Mouse (Mus musculus) lung, embryonic 16.5 days (tissue): ENCODE measurements around the gene Gm10837. TPM values are rescaled to one million over a fixed set of nuclear protein-coding genes. Genes with fewer than 3 reads are reported as not detected.
"Not testable (repeated sequence)": the region's sequence is repeated elsewhere in the genome, so short reads cannot be mapped to it uniquely, and the experiment has no call there.

ENCODE experiments used
- ATAC-seq: fragments of 200-750 bp; cut with Nextera tagmentation; 2 replicates; pipeline ENCODE4 v1.8.0; 2017; ENCODE audit warnings: low read depth, mild to moderate bottlenecking, moderate library complexity
- H3K27ac ChIP-seq: fragments of 300-500 bp; sonication (generic); 2 replicates; pipeline ENCODE4 v1.5.1; 2014; ENCODE audit warnings: mild to moderate bottlenecking, control low read depth, low read length
- H3K27me3 ChIP-seq: fragments of 300-500 bp; sonication (generic); 2 replicates; pipeline ENCODE4 v1.6.1; 2014; ENCODE audit warnings: low read depth, low read length, mixed read lengths; ENCODE audit not compliant: control insufficient read depth, insufficient read depth
- H3K36me3 ChIP-seq: fragments of 300-500 bp; sonication (generic); 2 replicates; pipeline ENCODE4 v1.6.1; 2014; ENCODE audit warnings: low read length; ENCODE audit not compliant: control insufficient read depth, insufficient read depth
- H3K4me1 ChIP-seq: fragments of 300-500 bp; sonication (generic); replicated peaks from 2 replicates; pipeline ENCODE4 v1.6.1; 2014; ENCODE audit warnings: low read length, mixed read lengths; ENCODE audit not compliant: control insufficient read depth, insufficient read depth
- H3K4me2 ChIP-seq: fragments of 300-500 bp; sonication (generic); 2 replicates; pipeline ENCODE4 v1.6.1; 2014; ENCODE audit warnings: low read depth, low read length, control low read depth
- H3K4me3 ChIP-seq: fragments of 300-500 bp; sonication (generic); 2 replicates; pipeline ENCODE4 v1.5.1; 2014; ENCODE audit warnings: mild to moderate bottlenecking, low read length, control low read depth
- H3K9ac ChIP-seq: fragments of 300-500 bp; sonication (generic); 2 replicates; pipeline ENCODE4 v1.6.1; 2014; ENCODE audit warnings: low read length, control low read depth
- H3K9me3 ChIP-seq: fragments of 300-500 bp; sonication (generic); 2 replicates; pipeline ENCODE4 v1.6.1; 2016; ENCODE audit warnings: low read length; ENCODE audit not compliant: control insufficient read depth
- WGBS: fragments of 180-500 bp; shearing (Covaris S2); extraction: QIAGEN DNeasy Blood & Tissue Kit; methylation state at CpG from one replicate; pipeline ENCODE4 v1.1.7; 2014; 5-methylcytosine and 5-hydroxymethylcytosine counted together
- polyA plus RNA-seq: library from polyadenylated mRNA; unstranded; fragments of >200 nt; fragmentation: Nextera tagmentation; extraction: Ambion mirVana; gene quantifications from 2 replicates; pipeline ENCODE4 v1.2.1, GENCODE M21; 2015

Gm10837 gene
- polyA plus RNA-seq, 1 experiment from 2014 or later: not detected

GRCm38 (mm10) chr14:122454901-122455561 lies 35.4 kb upstream of the Gm10837 start:
- Histone ChIP-seq H3K4me1 (peaks cover 12% of the 10 kb centered on the region), H3K27ac (no peak overlapping the region), H3K27me3 (peaks cover 65% of the 10 kb centered on the region), H3K36me3 (no peaks in the 10 kb centered on the region), H3K4me2 (no peak overlapping the region), H3K9me3 (no peaks in the 10 kb centered on the region), H3K9ac (no peak overlapping the region), H3K4me3 (no peak overlapping the region)
- WGBS: 59% methylated on average over 10 of the region's 10 CpGs
- ATAC-seq: no peak

- H3K27ac ChIP-seq: no peak overlapping the region
- H3K4me1 ChIP-seq: peaks cover 7% of the 10 kb centered on the region
- no peak overlapping the region for H3K9ac ChIP-seq
- peaks cover 65% of the 10 kb centered on the region for H3K27me3 ChIP-seq
- no peak overlapping the region for H3K4me2 ChIP-seq
- ATAC-seq: no peak
- no peak overlapping the region for H3K4me3 ChIP-seq
- no peaks in the 10 kb centered on the region for H3K9me3 ChIP-seq
- no peaks in the 10 kb centered on the region for H3K36me3 ChIP-seq
- 78% methylated on average over 4 of the region's 4 CpGs for WGBS
Observed at GRCm38 (mm10) chr14:122455562-122455958, 34.8 kb upstream of the Gm10837 start.

GRCm38 (mm10) chr14:122459332-122459731 lies 31.1 kb upstream of the Gm10837 start:
- not testable (repeated sequence) for H3K36me3 ChIP-seq, ATAC-seq, H3K4me3 ChIP-seq, H3K9ac ChIP-seq, H3K9me3 ChIP-seq, H3K27ac ChIP-seq, H3K4me2 ChIP-seq
- H3K27me3 ChIP-seq: peaks cover 63% of the 10 kb centered on the region
- H3K4me1 ChIP-seq: peaks cover 11% of the 10 kb centered on the region
- WGBS: 86% methylated on average over 5 of the region's 12 CpGs

GRCm38 (mm10) chr14:122459776-122460175 lies 30.6 kb upstream of the Gm10837 start:
- Histone ChIP-seq H3K4me2 (no peak overlapping the region), H3K36me3 (no peaks in the 10 kb centered on the region), H3K27ac (no peak overlapping the region), H3K9ac (no peak overlapping the region), H3K27me3 (peaks cover 65% of the 10 kb centered on the region), H3K4me1 (peaks cover 15% of the 10 kb centered on the region), H3K4me3 (no peak overlapping the region), H3K9me3 (no peaks in the 10 kb centered on the region)
- ATAC-seq: no peak
- WGBS: 92% methylated on average over 1 of the region's 1 CpGs

DNA sequence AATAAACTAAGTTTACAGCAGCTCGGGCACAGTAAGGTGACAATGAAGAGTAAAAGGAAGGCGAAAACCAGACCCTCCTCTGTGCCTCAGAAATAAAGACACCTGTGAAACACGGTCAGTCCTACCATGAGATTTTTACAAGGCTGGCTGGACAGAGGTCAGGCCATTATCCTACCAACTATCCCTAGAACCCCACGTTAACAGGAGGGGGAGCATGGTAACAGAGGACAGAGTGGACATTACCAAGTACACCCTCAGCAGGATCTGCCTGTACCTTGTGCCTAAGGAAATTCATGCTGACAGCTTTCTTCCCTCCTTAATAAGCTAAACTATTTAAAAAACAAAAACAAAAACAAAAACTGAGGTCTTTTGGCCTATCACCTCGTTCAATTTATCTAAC lies 30.2 kb upstream of the Gm10837 start:
- Histone ChIP-seq H3K9ac (no peak overlapping the region), H3K4me1 (peaks cover 20% of the 10 kb centered on the region), H3K27me3 (peaks cover 67% of the 10 kb centered on the region), H3K4me2 (no peak overlapping the region), H3K36me3 (no peaks in the 10 kb centered on the region), H3K27ac (no peak overlapping the region), H3K9me3 (no peaks in the 10 kb centered on the region), H3K4me3 (no peak overlapping the region)
- no peak for ATAC-seq
- WGBS: 46% methylated on average over 5 of the region's 5 CpGs

DNA sequence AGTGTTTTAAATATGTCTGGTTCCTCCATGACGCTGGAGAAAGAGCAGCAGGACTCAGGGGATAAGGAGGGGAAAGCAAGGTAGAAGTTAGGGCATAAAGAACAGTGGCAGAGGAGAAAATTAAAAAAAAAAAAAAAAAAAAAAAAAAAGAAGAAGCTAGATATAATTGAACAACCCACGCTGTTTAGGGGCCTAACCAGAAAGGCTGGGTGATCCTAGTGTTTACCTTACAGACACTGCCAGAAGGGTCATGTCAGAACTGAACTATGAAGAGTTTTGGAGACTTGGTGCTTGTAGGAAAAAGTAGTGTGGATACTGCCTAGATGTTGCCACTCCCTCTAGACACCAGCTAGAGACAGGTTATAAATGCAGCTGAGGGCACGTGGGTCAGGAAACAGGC lies 28.9 kb upstream of the Gm10837 start:
- no peaks in the 10 kb centered on the region for H3K36me3 ChIP-seq
- H3K27ac ChIP-seq: no peak overlapping the region
- H3K4me2 ChIP-seq: no peak overlapping the region
- 41% methylated on average over 3 of the region's 3 CpGs for WGBS
- no peak for ATAC-seq
- H3K4me3 ChIP-seq: no peak overlapping the region
- H3K4me1 ChIP-seq: peaks cover 23% of the 10 kb centered on the region
- no peak overlapping the region for H3K9ac ChIP-seq
- H3K27me3 ChIP-seq: peaks cover 68% of the 10 kb centered on the region
- no peaks in the 10 kb centered on the region for H3K9me3 ChIP-seq

- Histone ChIP-seq H3K9me3 (no peaks in the 10 kb centered on the region), H3K4me2 (no peak overlapping the region), H3K27ac (no peak overlapping the region), H3K36me3 (no peaks in the 10 kb centered on the region), H3K4me1 (peaks cover 23% of the 10 kb centered on the region), H3K4me3 (no peak overlapping the region), H3K9ac (no peak overlapping the region), H3K27me3 (peaks cover 72% of the 10 kb centered on the region)
- WGBS: 26% methylated on average over 9 of the region's 9 CpGs
- no peak for ATAC-seq
Observed at GRCm38 (mm10) chr14:122461966-122462365, 28.4 kb upstream of the Gm10837 start.

GRCm38 (mm10) chr14:122462689-122463079 lies 27.7 kb upstream of the Gm10837 start:
- no peak overlapping the region for H3K4me2 ChIP-seq
- 18% methylated on average over 17 of the region's 17 CpGs for WGBS
- ATAC-seq: no peak
- no peaks in the 10 kb centered on the region for H3K9me3 ChIP-seq
- H3K4me1 ChIP-seq: peaks cover 23% of the 10 kb centered on the region
- peaks cover 79% of the 10 kb centered on the region for H3K27me3 ChIP-seq
- no peak overlapping the region for H3K4me3 ChIP-seq
- no peak overlapping the region for H3K27ac ChIP-seq
- no peaks in the 10 kb centered on the region for H3K36me3 ChIP-seq
- no peak overlapping the region for H3K9ac ChIP-seq

DNA sequence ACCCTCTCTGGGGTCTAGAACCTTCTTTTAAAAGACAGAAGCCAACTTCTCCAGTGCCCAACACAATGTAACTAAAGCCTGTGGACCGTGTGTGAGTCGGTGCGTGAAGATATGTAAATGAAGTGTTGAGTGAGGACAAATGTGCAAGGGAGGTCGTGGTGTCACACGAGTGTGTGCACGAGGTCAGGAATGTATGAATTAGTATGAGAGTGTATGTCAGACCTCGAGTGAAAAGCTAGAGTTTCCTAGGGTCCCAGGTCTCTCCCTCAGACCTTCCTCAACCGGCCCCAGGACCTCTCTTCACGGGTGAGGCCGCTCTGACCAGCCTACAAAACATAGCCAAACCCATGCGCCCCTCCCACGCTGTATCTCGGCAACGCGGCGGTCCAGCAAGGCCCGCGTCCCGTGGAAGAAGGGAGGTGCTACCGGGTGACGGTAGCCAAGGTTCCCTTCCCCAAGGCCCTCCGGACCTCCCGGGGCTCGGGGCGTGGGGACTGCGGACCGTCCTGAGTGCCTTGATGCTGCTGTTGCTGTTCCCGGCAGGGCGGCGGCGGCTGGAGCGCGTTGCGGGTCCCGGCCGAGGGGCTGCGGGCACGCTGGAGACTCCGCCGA lies 27.2 kb upstream of the Gm10837 start:
- peak overlapping the region; percentile 91 for H3K4me2 ChIP-seq
- 2% methylated on average over 40 of the region's 40 CpGs for WGBS
- no peak overlapping the region for H3K27ac ChIP-seq
- no peaks in the 10 kb centered on the region for H3K9me3 ChIP-seq
- H3K4me3 ChIP-seq: peak overlapping the region; percentile 54
- no peak for ATAC-seq
- no peak overlapping the region for H3K9ac ChIP-seq
- H3K36me3 ChIP-seq: no peaks in the 10 kb centered on the region
- H3K27me3 ChIP-seq: peaks cover 83% of the 10 kb centered on the region
- peaks cover 23% of the 10 kb centered on the region for H3K4me1 ChIP-seq
